Mouse (Mus musculus) ovary, postnatal 10 days (tissue): Measurements from ENCODE around the gene Tmem125.
A peak's percentile ranks its signal among the peaks of the same experiment; 100 is the strongest.
"Not testable (repeated sequence)": the region's sequence is repeated elsewhere in the genome, so short reads cannot be mapped to it uniquely, and the experiment has no call there.

Experiments
- DNase-seq: peaks from one replicate; pipeline ENCODE4 v3.0.0; 2022; ENCODE audit warnings: low spot score

The Tmem125 gene

GRCm38 (mm10) chr4:118543592-118544260, at the start of gene Tmem125:
TSS of gene Tmem125 (minus strand) at chr4:118544044.
- DNase-seq: no peak

- no peak for DNase-seq
These were observed 45.9 kb upstream of the Tmem125 start for GRCm38 (mm10) chr4:118589733-118590130.

GRCm38 (mm10) chr4:118589053-118589732, 45.3 kb upstream of the Tmem125 start:
- no peak for DNase-seq

GRCm38 (mm10) chr4:118582629-118583028, 38.8 kb upstream of the Tmem125 start:
- DNase-seq: no peak

GRCm38 (mm10) chr4:118581508-118581907, 37.7 kb upstream of the Tmem125 start:
- no peak for DNase-seq

GRCm38 (mm10) chr4:118579313-118579712, 35.5 kb upstream of the Tmem125 start:
- no peak for DNase-seq

- DNase-seq: peak; percentile 81
These were observed 32.3 kb upstream of the Tmem125 start for GRCm38 (mm10) chr4:118576097-118576496.

- DNase-seq: no peak
These were observed 27.6 kb upstream of the Tmem125 start for GRCm38 (mm10) chr4:118571441-118571840.

- no peak for DNase-seq
These were observed 25.5 kb upstream of the Tmem125 start for GRCm38 (mm10) chr4:118569320-118569719.

GRCm38 (mm10) chr4:118568709-118569108, 24.9 kb upstream of the Tmem125 start:
- DNase-seq: no peak

- no peak for DNase-seq
These were observed 22.4 kb upstream of the Tmem125 start for GRCm38 (mm10) chr4:118566161-118566676.

GRCm38 (mm10) chr4:118564926-118565279, 21.1 kb upstream of the Tmem125 start:
- DNase-seq: no peak

GRCm38 (mm10) chr4:118564062-118564925, 20.4 kb upstream of the Tmem125 start:
- no peak for DNase-seq

- no peak for DNase-seq
These were observed 9.3 kb upstream of the Tmem125 start for GRCm38 (mm10) chr4:118553039-118553649.

- not testable (repeated sequence) for DNase-seq
These were observed 4.3 kb upstream of the Tmem125 start for GRCm38 (mm10) chr4:118548130-118548480.

- peak; percentile 89 for DNase-seq
These were observed 3.7 kb upstream of the Tmem125 start for GRCm38 (mm10) chr4:118547424-118548129.

GRCm38 (mm10) chr4:118544441-118545127, 740 bp upstream of the Tmem125 start:
- DNase-seq: no peak

- no peak for DNase-seq
These were observed 700 bp downstream of the Tmem125 start for GRCm38 (mm10) chr4:118543158-118543530.

GRCm38 (mm10) chr4:118542510-118543157, 1.2 kb downstream of the Tmem125 start:
- DNase-seq: no peak

GRCm38 (mm10) chr4:118539904-118540303, 3.9 kb downstream of the Tmem125 start:
- DNase-seq: no peak
